8 mouse cellular contexts compared by ENCODE assay signal in the genomic region with DNA sequence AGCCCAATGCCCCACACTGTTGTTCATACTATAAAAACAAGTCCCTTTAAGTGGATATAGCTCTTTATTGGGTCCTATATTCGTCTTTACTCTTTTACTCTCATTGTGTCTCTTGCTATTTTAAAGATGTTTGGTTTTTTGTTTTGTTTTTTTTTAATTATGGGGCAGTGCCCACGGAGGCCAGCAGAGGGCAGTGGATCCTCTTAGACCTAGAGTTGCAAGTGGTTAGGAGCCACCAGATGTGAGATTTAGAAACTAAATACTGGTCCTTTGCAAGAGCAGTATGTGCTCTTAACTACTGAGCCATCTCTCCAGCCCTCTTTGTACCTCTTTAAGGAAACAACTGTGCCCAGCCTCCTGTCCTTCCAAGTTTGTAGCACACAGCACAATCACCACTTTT. TPM values are rescaled to one million over a fixed set of nuclear protein-coding genes. Genes with fewer than 3 reads are reported as not detected.
DNase-seq lines count a peak whose midpoint lies in the region; ATAC-seq and TF ChIP-seq lines count a peak whose summit lies in the region.

No protein-coding gene starts in this region.

- H3K27ac ChIP-seq in limb, embryonic 11.5 days (replicated peaks; ENCODE audit: low read depth, low read length) = no peak overlapping the region
- no peak overlapping the region for H3K27ac ChIP-seq in limb, embryonic 10.5 days
- H3K27ac ChIP-seq in bone marrow macrophage, adult 2 months (ENCODE audit: insufficient read depth, low read depth, low read length) = no peak overlapping the region

- no peaks in the 10 kb centered on the region for H3K4me1 ChIP-seq in limb, embryonic 11.5 days (ENCODE audit: control insufficient read depth, insufficient read depth, low read length)
- H3K4me1 ChIP-seq in limb, embryonic 10.5 days = peaks cover 4% of the 10 kb centered on the region; the same call in 1 of the 2 replicates
- no peaks in the 10 kb centered on the region for H3K4me1 ChIP-seq in bone marrow macrophage, adult 2 months (ENCODE audit: control insufficient read depth, insufficient read depth, low read length)
- H3K4me1 ChIP-seq in megakaryocyte, embryonic 14.5 days = peaks cover 57% of the 10 kb centered on the region

- DNase-seq in adrenal gland, postnatal 14 days = peak; percentile 47
- DNase-seq in adrenal gland, postnatal 25 days = no peak
- DNase-seq in limb, embryonic 11.5 days (ENCODE audit: low spot score) = peak; percentile 64
- DNase-seq in limb, embryonic 10.5 days (ENCODE audit: low spot score) = no peak
- DNase-seq in urinary bladder, postnatal 10 days (ENCODE audit: low spot score) = no peak
- DNase-seq in cerebellum, postnatal 4 days (ENCODE audit: low spot score in 2 of 2) = no peak

- H3K27me3 ChIP-seq in limb, embryonic 11.5 days (ENCODE audit: control insufficient read depth, insufficient read depth, low read length) = no peaks in the 10 kb centered on the region
- H3K27me3 ChIP-seq in limb, embryonic 10.5 days (ENCODE audit: low read depth, poor library complexity, severe bottlenecking) = no peaks in the 10 kb centered on the region
- peaks cover 3% of the 10 kb centered on the region for H3K27me3 ChIP-seq in megakaryocyte, embryonic 14.5 days (replicated peaks)

- H3K36me3 ChIP-seq in limb, embryonic 11.5 days (ENCODE audit: control insufficient read depth, insufficient read depth, low read length) = no peaks in the 10 kb centered on the region
- H3K36me3 ChIP-seq in limb, embryonic 10.5 days = no peaks in the 10 kb centered on the region
- H3K36me3 ChIP-seq in megakaryocyte, embryonic 14.5 days (replicated peaks; ENCODE audit: low read length) = no peaks in the 10 kb centered on the region

- TF ChIP-seq CTCF in bone marrow macrophage, adult 2 months (IDR thresholded peaks at IDR 0.05; ENCODE audit: low read depth, low read length) = peak; percentile 66

- 11% methylated on average over 2 of the region's 2 CpGs for WGBS in limb, embryonic 11.5 days
- 9% methylated on average over 2 of the region's 2 CpGs for WGBS in limb, embryonic 10.5 days

- no peak for ATAC-seq in limb, embryonic 11.5 days (ENCODE audit: insufficient number of reproducible peaks, low FRiP score, low TSS enrichment, low read depth)

- no peak for TF ChIP-seq POLR2A in bone marrow macrophage, adult 2 months (IDR thresholded peaks at IDR 0.05; ENCODE audit: borderline replicate concordance, low read depth, low read length)

- H3K9me3 ChIP-seq in limb, embryonic 11.5 days (ENCODE audit: control insufficient read depth, low read length) = no peaks in the 10 kb centered on the region
- no peaks in the 10 kb centered on the region for H3K9me3 ChIP-seq in limb, embryonic 10.5 days (replicated peaks)
- H3K9me3 ChIP-seq in megakaryocyte, embryonic 14.5 days = no peaks in the 10 kb centered on the region

- no peak overlapping the region for H3K9ac ChIP-seq in limb, embryonic 11.5 days (ENCODE audit: low read length)

- no peak overlapping the region for H3K4me2 ChIP-seq in limb, embryonic 11.5 days (ENCODE audit: low read depth, severe bottlenecking)

- H3K4me3 ChIP-seq in limb, embryonic 11.5 days (ENCODE audit: low read depth, low read length) = no peak overlapping the region
- H3K4me3 ChIP-seq in limb, embryonic 10.5 days = no peak overlapping the region
- H3K4me3 ChIP-seq in bone marrow macrophage, adult 2 months (ENCODE audit: insufficient read depth, low read length) = no peak overlapping the region
- peak overlapping the region; percentile 75 for H3K4me3 ChIP-seq in megakaryocyte, embryonic 14.5 days (replicated peaks)

RNA-seq across cellular contexts. Expression of gene Rack1, which starts 28.4 kb away (rescaled TPM):
- total RNA-seq in adrenal gland, postnatal 14 days (2021) = 735 and 919 TPM in 2 replicates
- 598 and 671 TPM in 2 replicates for total RNA-seq in adrenal gland, postnatal 25 days (2021)
- 805 and 864 TPM in 2 replicates for polyA plus RNA-seq in limb, embryonic 11.5 days (2014; fragmentation: Nextera tagmentation; extraction: Ambion mirVana)
- 818 and 973 TPM in 2 replicates for polyA plus RNA-seq in limb, embryonic 10.5 days (2016; fragmentation: Nextera tagmentation; extraction: Ambion mirVana)
- polyA plus RNA-seq in bone marrow macrophage, adult 2 months (2012; ENCODE audit: insufficient read depth, insufficient read length, missing spikeins) = 1,563 and 1,726 TPM in 2 replicates
- 2,725 and 4,464 TPM in 2 replicates for polyA plus RNA-seq in megakaryocyte, embryonic 14.5 days (2012; ENCODE audit: insufficient read depth, low replicate concordance)

RNA-seq across cellular contexts. Expression of gene Trim41, which starts 45.5 kb away (rescaled TPM):
- 34.6 and 40.5 TPM in 2 replicates for total RNA-seq in adrenal gland, postnatal 14 days (2021)
- 48.6 and 53.0 TPM in 2 replicates for total RNA-seq in adrenal gland, postnatal 25 days (2021)
- 5.7 TPM in 2 replicates for polyA plus RNA-seq in limb, embryonic 11.5 days (2014; fragmentation: Nextera tagmentation; extraction: Ambion mirVana)
- polyA plus RNA-seq in limb, embryonic 10.5 days (2016; fragmentation: Nextera tagmentation; extraction: Ambion mirVana) = 4.2 and 6.1 TPM in 2 replicates
- polyA plus RNA-seq in bone marrow macrophage, adult 2 months (2012; ENCODE audit: insufficient read depth, insufficient read length, missing spikeins) = 55.5 and 64.4 TPM in 2 replicates
- polyA plus RNA-seq in megakaryocyte, embryonic 14.5 days (2012; ENCODE audit: insufficient read depth, low replicate concordance) = 18.6 and 56.2 TPM in 2 replicates

RNA-seq across cellular contexts. Expression of gene Trim7, which starts 54.2 kb away (rescaled TPM):
- total RNA-seq in adrenal gland, postnatal 14 days (2021) = 6.1 and 8.5 TPM in 2 replicates
- 16.9 and 17.6 TPM in 2 replicates for total RNA-seq in adrenal gland, postnatal 25 days (2021)
- polyA plus RNA-seq in limb, embryonic 11.5 days (2014; fragmentation: Nextera tagmentation; extraction: Ambion mirVana) = 0.25 and 0.41 TPM in 2 replicates
- polyA plus RNA-seq in limb, embryonic 10.5 days (2016; fragmentation: Nextera tagmentation; extraction: Ambion mirVana) = 0.70 TPM in 1 of 2 replicates, not detected in the other
- 1.0 and 1.1 TPM in 2 replicates for polyA plus RNA-seq in bone marrow macrophage, adult 2 months (2012; ENCODE audit: insufficient read depth, insufficient read length, missing spikeins)
- polyA plus RNA-seq in megakaryocyte, embryonic 14.5 days (2012; ENCODE audit: insufficient read depth, low replicate concordance) = 1.6 and 5.7 TPM in 2 replicates

RNA-seq across cellular contexts. Expression of gene Gm12184, which starts 54.8 kb away (rescaled TPM):
- total RNA-seq in adrenal gland, postnatal 14 days (2021) = 2.3 and 3.5 TPM in 2 replicates
- 2.3 and 3.6 TPM in 2 replicates for total RNA-seq in adrenal gland, postnatal 25 days (2021)
- polyA plus RNA-seq in limb, embryonic 11.5 days (2014; fragmentation: Nextera tagmentation; extraction: Ambion mirVana) = 9.4 and 13.5 TPM in 2 replicates
- 2.9 and 5.1 TPM in 2 replicates for polyA plus RNA-seq in limb, embryonic 10.5 days (2016; fragmentation: Nextera tagmentation; extraction: Ambion mirVana)
- polyA plus RNA-seq in bone marrow macrophage, adult 2 months (2012; ENCODE audit: insufficient read depth, insufficient read length, missing spikeins) = 4.8 and 11.3 TPM in 2 replicates
- 18.6 and 145 TPM in 2 replicates for polyA plus RNA-seq in megakaryocyte, embryonic 14.5 days (2012; ENCODE audit: insufficient read depth, low replicate concordance)

Comparison
In these comparisons a context has a peak if more than half of its experiments do, and no peak if none do; other contexts are left out.
1. DNase-seq: peak in adrenal gland, postnatal 14 days (single experiment) and limb, embryonic 11.5 days (single experiment); none in adrenal gland, postnatal 25 days (single experiment), limb, embryonic 10.5 days (single experiment), urinary bladder, postnatal 10 days (single experiment) and cerebellum, postnatal 4 days (0 of 2).